Mouse (Mus musculus): Measurements from ENCODE around the gene Tmeff1.

DNA sequence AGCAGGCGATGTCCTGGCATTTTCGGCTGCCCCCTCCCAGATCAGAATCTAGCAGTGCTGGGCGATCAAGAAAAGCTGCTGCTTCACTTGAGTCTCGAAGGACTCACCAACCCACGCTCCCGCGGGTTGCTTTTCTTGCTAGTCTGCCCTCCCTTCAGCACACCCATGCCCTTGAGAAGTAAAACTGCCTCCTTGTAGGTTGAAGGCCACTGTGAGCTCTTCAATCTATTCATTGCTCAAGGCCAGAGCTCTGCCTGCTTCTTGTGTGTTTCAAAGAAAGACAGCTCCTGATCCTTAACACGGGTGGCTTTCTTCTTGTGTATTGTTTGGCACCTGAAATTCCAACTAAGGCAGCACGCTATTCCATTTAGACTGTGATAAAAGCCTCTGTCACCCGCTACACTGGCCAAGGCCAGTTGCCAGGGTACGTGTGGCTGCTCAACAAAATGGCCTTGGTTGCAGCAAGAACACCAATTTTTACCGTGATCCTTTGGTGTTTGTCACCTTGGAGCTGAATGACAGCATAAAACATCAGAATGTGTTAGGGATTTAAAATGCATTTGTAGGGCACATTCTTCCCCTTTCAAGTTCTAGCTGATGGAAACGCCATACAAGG lies 91.7 kb downstream of the Tmeff1 start:
- TF ChIP-seq CTCF (IDR thresholded peaks at IDR 0.05; ENCODE audit: borderline replicate concordance, control insufficient read depth, extremely low read depth, insufficient read depth, low read length, poor library complexity) (no peak), POLR2A (IDR thresholded peaks at IDR 0.05; ENCODE audit: control insufficient read depth, extremely low read depth, insufficient read depth, low read length, poor library complexity) (no peak)

All from thymus, adult 2 months (tissue).